In genomic region chr4:40313026-40313425, GRCm38 (mm10) we compare ENCODE assay signal across 24 mouse cellular contexts. TPM values are rescaled to one million over a fixed set of nuclear protein-coding genes. Genes with fewer than 3 reads are reported as not detected.
DNase-seq lines count a peak whose midpoint lies in the region; ATAC-seq and TF ChIP-seq lines count a peak whose summit lies in the region.
"Had no signal": no experiment of that assay in that cellular context is flagged by ENCODE, and none has a peak within 500 bp of the region (broad histone marks: within the 10 kb centered on the region; RNA-seq: fewer than 3 reads in every experiment).

No protein-coding gene starts in this region.

- ATAC-seq in liver, postnatal 0 days = peak; percentile 54; the same call in 1 of the 2 replicates
- ATAC-seq in liver, embryonic 11.5 days (replicated peaks; ENCODE audit: low FRiP score) = no peak
- peak; percentile 74 for ATAC-seq in megakaryocyte progenitor cell, adult 5-6 weeks (replicated peaks; ENCODE audit: poor library complexity)
- ATAC-seq in forebrain, embryonic 13.5 days = no peak
- ATAC-seq: forebrain, embryonic 15.5 days; hindbrain, postnatal 0 days had no signal

- no peak overlapping the region for H3K4me2 ChIP-seq in liver, postnatal 0 days (ENCODE audit: low read depth, low read length)
- H3K4me2 ChIP-seq in liver, embryonic 11.5 days = no peak overlapping the region
- H3K4me2 ChIP-seq in forebrain, embryonic 13.5 days = no peak overlapping the region
- H3K4me2 ChIP-seq: embryonic facial prominence, embryonic 12.5 days; forebrain, embryonic 15.5 days; heart, embryonic 15.5 days; lung, embryonic 14.5 days; neural tube, embryonic 15.5 days had no signal

- H3K9me3 ChIP-seq in liver, postnatal 0 days (ENCODE audit: low read length) = no peaks in the 10 kb centered on the region
- H3K9me3 ChIP-seq in liver, embryonic 11.5 days (ENCODE audit: control insufficient read depth, low read length) = no peaks in the 10 kb centered on the region
- H3K9me3 ChIP-seq in forebrain, embryonic 13.5 days (replicated peaks) = no peaks in the 10 kb centered on the region
- H3K9me3 ChIP-seq: embryonic facial prominence, embryonic 12.5 days; forebrain, embryonic 15.5 days; heart, embryonic 15.5 days; liver, embryonic 12.5 days; neural tube, embryonic 15.5 days had no signal

- no peak overlapping the region for H3K27ac ChIP-seq in liver, postnatal 0 days (ENCODE audit: low read depth)
- H3K27ac ChIP-seq in liver, embryonic 11.5 days (ENCODE audit: low read depth, low read length) = no peak overlapping the region
- peak overlapping the region; percentile 52 for H3K27ac ChIP-seq in bone marrow macrophage, adult 2 months (ENCODE audit: insufficient read depth, low read depth, low read length)
- H3K27ac ChIP-seq in gastrocnemius, adult 2 months = no peak overlapping the region
- no peak overlapping the region for H3K27ac ChIP-seq in forebrain, embryonic 13.5 days
- H3K27ac ChIP-seq: embryonic facial prominence, embryonic 12.5 days; forebrain, embryonic 15.5 days; heart, embryonic 15.5 days; hindbrain, postnatal 0 days; liver, embryonic 12.5 days; neural tube, embryonic 15.5 days had no signal

- no peak for TF ChIP-seq EP300 in liver, postnatal 0 days (IDR thresholded peaks at IDR 0.05; ENCODE audit: low read depth)

- peak; percentile 27 for DNase-seq in liver, postnatal 0 days
- no peak for DNase-seq in liver, embryonic 11.5 days (ENCODE audit: low spot score)
- peak; percentile 45 for DNase-seq in A20 (ENCODE audit: low read depth, low spot score)
- no peak for DNase-seq in gastrocnemius, adult 2 months
- no peak for DNase-seq in layer of hippocampus, postnatal 14 days (ENCODE audit: low spot score in 2 of 2)
- DNase-seq: adrenal gland, postnatal 36 days; cerebellum, adult 8-10 months; gastrocnemius, postnatal 25 days; heart, postnatal 4 days; kidney, adult 11 months; lung, embryonic 14.5 days; midbrain, embryonic 14.5 days; right cerebral cortex, postnatal 14 days; spleen, adult 18-20 months had no signal

- no peaks in the 10 kb centered on the region for H3K36me3 ChIP-seq in liver, postnatal 0 days (replicated peaks; ENCODE audit: insufficient read depth, low read length)
- H3K36me3 ChIP-seq in liver, embryonic 11.5 days (ENCODE audit: control insufficient read depth, insufficient read depth, low read length) = no peaks in the 10 kb centered on the region
- no peaks in the 10 kb centered on the region for H3K36me3 ChIP-seq in forebrain, embryonic 13.5 days (ENCODE audit: poor library complexity, severe bottlenecking)
- H3K36me3 ChIP-seq: embryonic facial prominence, embryonic 12.5 days; forebrain, embryonic 15.5 days; heart, embryonic 15.5 days; liver, embryonic 12.5 days; neural tube, embryonic 15.5 days had no signal

- TF ChIP-seq POLR2A in bone marrow macrophage, adult 2 months (IDR thresholded peaks at IDR 0.05; ENCODE audit: borderline replicate concordance, low read depth, low read length) = no peak

- H3K27me3 ChIP-seq in liver, postnatal 0 days (ENCODE audit: insufficient read depth, low read length) = no peaks in the 10 kb centered on the region
- H3K27me3 ChIP-seq in liver, embryonic 11.5 days (replicated peaks; ENCODE audit: control insufficient read depth, insufficient read depth, low read length) = no peaks in the 10 kb centered on the region
- no peaks in the 10 kb centered on the region for H3K27me3 ChIP-seq in forebrain, embryonic 13.5 days
- H3K27me3 ChIP-seq: embryonic facial prominence, embryonic 12.5 days; forebrain, embryonic 15.5 days; heart, embryonic 15.5 days; liver, embryonic 12.5 days; neural tube, embryonic 15.5 days had no signal

- peaks cover 2% of the 10 kb centered on the region; the same call in 1 of the 2 replicates for H3K4me1 ChIP-seq in liver, postnatal 0 days (ENCODE audit: insufficient read depth)
- H3K4me1 ChIP-seq in liver, embryonic 11.5 days (replicated peaks; ENCODE audit: control insufficient read depth, insufficient read depth, low read length) = peaks cover 12% of the 10 kb centered on the region
- H3K4me1 ChIP-seq in bone marrow macrophage, adult 2 months (ENCODE audit: control insufficient read depth, insufficient read depth, low read length) = peaks cover 15% of the 10 kb centered on the region
- H3K4me1 ChIP-seq in forebrain, embryonic 13.5 days = no peaks in the 10 kb centered on the region
- H3K4me1 ChIP-seq: embryonic facial prominence, embryonic 12.5 days; forebrain, embryonic 15.5 days; heart, embryonic 15.5 days had no signal

- intact Hi-C loops in gastrocnemius, adult 2 months (cut with DNase I) = no loop called here

- H3K9ac ChIP-seq in liver, postnatal 0 days (replicated peaks) = no peak overlapping the region
- no peak overlapping the region for H3K9ac ChIP-seq in liver, embryonic 11.5 days (ENCODE audit: low read depth, low read length)
- H3K9ac ChIP-seq in forebrain, embryonic 13.5 days = no peak overlapping the region
- H3K9ac ChIP-seq: embryonic facial prominence, embryonic 12.5 days; forebrain, embryonic 15.5 days; heart, embryonic 15.5 days; liver, embryonic 12.5 days; lung, embryonic 14.5 days; neural tube, embryonic 15.5 days had no signal

- H3K4me3 ChIP-seq in liver, postnatal 0 days (ENCODE audit: low read depth, low read length) = no peak overlapping the region
- H3K4me3 ChIP-seq in liver, embryonic 11.5 days (ENCODE audit: low read depth, low read length) = no peak overlapping the region
- no peak overlapping the region for H3K4me3 ChIP-seq in bone marrow macrophage, adult 2 months (ENCODE audit: insufficient read depth, low read length)
- no peak overlapping the region for H3K4me3 ChIP-seq in gastrocnemius, adult 2 months
- no peak overlapping the region for H3K4me3 ChIP-seq in forebrain, embryonic 13.5 days
- H3K4me3 ChIP-seq: embryonic facial prominence, embryonic 12.5 days; erythroblast, embryonic 14.5 days; forebrain, embryonic 15.5 days; heart, embryonic 15.5 days; liver, embryonic 12.5 days; neural tube, embryonic 15.5 days had no signal

- 45% methylated on average over 6 of the region's 6 CpGs for WGBS in liver, postnatal 0 days (ENCODE audit: insufficient replicate concordance)
- 58% methylated on average over 6 of the region's 6 CpGs for WGBS in liver, embryonic 11.5 days
- 93% methylated on average over 6 of the region's 6 CpGs for WGBS in forebrain, embryonic 13.5 days

- no peak for TF ChIP-seq CTCF in liver, postnatal 0 days (IDR thresholded peaks at IDR 0.05; ENCODE audit: low read depth)
- TF ChIP-seq CTCF in bone marrow macrophage, adult 2 months (IDR thresholded peaks at IDR 0.05; ENCODE audit: low read depth, low read length) = no peak
- TF ChIP-seq CTCF in gastrocnemius, adult 2 months (IDR thresholded peaks at IDR 0.05) = no peak

RNA-seq across cellular contexts. Expression of gene Ndufb6, which starts 33.8 kb away (rescaled TPM):
- polyA plus RNA-seq in liver, postnatal 0 days (2015; fragmentation: Nextera tagmentation; extraction: Ambion mirVana) = 294 and 307 TPM in 2 replicates
- polyA plus RNA-seq in liver, embryonic 11.5 days (2014; fragmentation: Nextera tagmentation; extraction: Ambion mirVana) = 292 and 305 TPM in 2 replicates
- 73.8 and 76.3 TPM in 2 replicates for polyA plus RNA-seq in bone marrow macrophage, adult 2 months (2012; ENCODE audit: insufficient read depth, insufficient read length, missing spikeins)
- 151 and 167 TPM in 2 replicates for total RNA-seq in megakaryocyte progenitor cell, adult 5-6 weeks (2015)
- 52.2 and 66.9 TPM in 2 replicates for total RNA-seq in megakaryocyte progenitor cell, adult 5-6 weeks (2017)
- 100 to 1,000 TPM; 249 to 333 TPM for total RNA-seq in gastrocnemius, adult 2 months (2021)
- total RNA-seq in layer of hippocampus, postnatal 14 days (2021) = 100 to 1,000 TPM; 213 to 214 TPM
- 306 and 322 TPM in 2 replicates for polyA plus RNA-seq in forebrain, embryonic 13.5 days (2015; fragmentation: Nextera tagmentation; extraction: Ambion mirVana)

RNA-seq across cellular contexts. Expression of gene Topors, which starts 43.4 kb away (rescaled TPM):
- 10.4 and 12.0 TPM in 2 replicates for polyA plus RNA-seq in liver, postnatal 0 days (2015; fragmentation: Nextera tagmentation; extraction: Ambion mirVana)
- 38.4 and 38.5 TPM in 2 replicates for polyA plus RNA-seq in liver, embryonic 11.5 days (2014; fragmentation: Nextera tagmentation; extraction: Ambion mirVana)
- polyA plus RNA-seq in bone marrow macrophage, adult 2 months (2012; ENCODE audit: insufficient read depth, insufficient read length, missing spikeins) = 23.5 and 25.5 TPM in 2 replicates
- 45.4 and 56.3 TPM in 2 replicates for total RNA-seq in megakaryocyte progenitor cell, adult 5-6 weeks (2015)
- total RNA-seq in megakaryocyte progenitor cell, adult 5-6 weeks (2017) = 77.6 and 82.4 TPM in 2 replicates
- 1 to 10 TPM; 8.3 to 8.9 TPM for total RNA-seq in gastrocnemius, adult 2 months (2021)
- total RNA-seq in layer of hippocampus, postnatal 14 days (2021) = 10 to 100 TPM; 15.9 to 18.5 TPM
- polyA plus RNA-seq in forebrain, embryonic 13.5 days (2015; fragmentation: Nextera tagmentation; extraction: Ambion mirVana) = 41.1 and 41.6 TPM in 2 replicates

RNA-seq across cellular contexts. Expression of gene Smim27, which starts 43.6 kb away (rescaled TPM):
- polyA plus RNA-seq in liver, postnatal 0 days (2015; fragmentation: Nextera tagmentation; extraction: Ambion mirVana) = 35.8 and 39.2 TPM in 2 replicates
- 21.1 and 25.0 TPM in 2 replicates for polyA plus RNA-seq in liver, embryonic 11.5 days (2014; fragmentation: Nextera tagmentation; extraction: Ambion mirVana)
- polyA plus RNA-seq in bone marrow macrophage, adult 2 months (2012; ENCODE audit: insufficient read depth, insufficient read length, missing spikeins) = 22.6 and 23.6 TPM in 2 replicates
- 9.6 and 16.7 TPM in 2 replicates for total RNA-seq in megakaryocyte progenitor cell, adult 5-6 weeks (2015)
- total RNA-seq in megakaryocyte progenitor cell, adult 5-6 weeks (2017) = 3.6 and 5.6 TPM in 2 replicates
- total RNA-seq in gastrocnemius, adult 2 months (2021) = 10 to 100 TPM; 42.6 to 45.4 TPM
- total RNA-seq in layer of hippocampus, postnatal 14 days (2021) = 10 to 100 TPM; 12.6 to 14.8 TPM
- 31.6 and 32.4 TPM in 2 replicates for polyA plus RNA-seq in forebrain, embryonic 13.5 days (2015; fragmentation: Nextera tagmentation; extraction: Ambion mirVana)

Comparison
In these comparisons a context has a peak if more than half of its experiments do, and no peak if none do; other contexts are left out.
1. ATAC-seq: peak in liver, postnatal 0 days (single experiment) and megakaryocyte progenitor cell, adult 5-6 weeks (single experiment); none in liver, embryonic 11.5 days (single experiment) and forebrain, embryonic 13.5 days (single experiment).
2. DNase-seq: peak in liver, postnatal 0 days (single experiment) and A20 (single experiment); none in liver, embryonic 11.5 days (single experiment), gastrocnemius, adult 2 months (single experiment) and layer of hippocampus, postnatal 14 days (0 of 2).